Mouse (Mus musculus): Measurements from ENCODE around the gene Ccr8.

DNA sequence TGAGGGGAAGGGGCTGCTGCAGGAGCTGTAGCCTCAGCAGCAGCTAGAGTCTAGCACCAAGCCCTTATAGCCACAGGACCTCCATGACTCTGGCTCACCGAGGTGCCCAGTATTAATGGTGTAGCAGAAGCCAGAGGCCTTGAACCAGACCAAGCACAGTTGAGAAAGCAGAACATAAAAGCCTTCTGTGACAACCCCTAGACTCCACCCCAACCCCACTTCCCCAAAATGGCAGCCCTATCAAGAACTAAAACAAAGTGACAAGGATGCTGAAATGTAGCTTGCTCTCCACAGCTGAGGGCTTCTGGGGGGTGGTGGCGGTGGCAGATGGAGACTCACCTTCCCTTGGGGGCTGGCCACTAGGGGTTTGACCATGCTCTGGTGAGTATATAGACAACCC is 9.3 kb downstream of the Ccr8 start:
- TF ChIP-seq CTCF (IDR thresholded peaks at IDR 0.05; ENCODE audit: extremely low read depth, insufficient read depth, insufficient read length, insufficient replicate concordance) (no peak), POLR2A (IDR thresholded peaks at IDR 0.05; ENCODE audit: low read depth, low read length) (no peak)
